Mouse (Mus musculus) lung, adult 2 months (tissue): ENCODE data around the gene Dido1.

Experiments used
- CTCF ChIP-seq: fragments of 200-500 bp; IDR thresholded peaks from 2 replicates; pipeline ENCODE4 v1.5.1; 2011; ENCODE audit warnings: mild to moderate bottlenecking, low read length, control low read depth; ENCODE audit not compliant: insufficient read depth
- POLR2A ChIP-seq: fragments of 200-500 bp; IDR thresholded peaks from 2 replicates; pipeline ENCODE4 v1.6.1; 2011; ENCODE audit warnings: low read depth, mild to moderate bottlenecking, control low read depth, low read length, borderline replicate concordance; ENCODE audit errors: extremely low read depth

DNA sequence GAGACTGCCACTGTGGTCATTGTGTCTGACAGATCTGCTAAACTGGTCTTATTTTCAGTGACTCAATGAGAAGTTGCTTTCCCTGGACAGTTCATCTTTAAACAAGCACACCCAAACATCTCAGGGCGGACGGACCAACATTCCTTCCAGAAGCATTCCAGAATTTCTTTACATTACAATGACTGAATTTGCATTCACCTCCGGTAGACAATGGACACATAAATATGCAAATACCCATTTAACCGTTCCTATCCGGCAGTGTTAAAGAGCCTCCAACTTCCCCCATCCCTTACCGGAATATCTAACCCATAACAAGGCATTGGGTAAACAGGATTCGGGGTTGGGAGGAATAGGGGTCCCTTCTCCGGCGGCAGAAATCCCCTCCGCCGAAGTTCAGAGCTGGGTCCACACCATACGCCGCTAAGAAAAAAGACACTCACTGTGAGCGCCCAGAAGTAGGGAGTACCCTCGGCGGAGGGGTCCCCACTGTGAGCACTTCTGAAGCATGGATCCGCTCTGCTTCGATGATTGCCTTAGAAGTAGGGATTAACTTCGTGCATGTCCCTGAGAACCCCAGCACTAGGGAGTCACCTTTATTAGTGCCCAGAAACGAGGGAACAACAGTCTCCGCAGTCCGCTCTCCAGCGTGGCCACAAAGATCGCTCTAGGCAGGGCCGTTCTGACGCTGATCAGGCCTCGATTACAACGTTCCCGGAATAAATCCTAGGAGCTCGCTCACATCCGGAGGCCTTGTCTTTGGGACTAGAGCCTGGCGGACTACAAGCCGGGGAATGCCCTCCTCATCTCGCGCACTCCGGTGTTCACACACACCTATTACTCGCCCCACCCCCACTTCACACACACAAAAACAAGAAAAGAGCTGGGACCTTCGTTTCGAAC, 526 bp downstream of the Dido1 start:
- no peak for TF ChIP-seq POLR2A
- no peak for TF ChIP-seq CTCF
